Mouse (Mus musculus) MEL (cell line): Measurements from ENCODE around the gene Ino80d. TPM values are rescaled to one million over a fixed set of nuclear protein-coding genes. Genes with fewer than 3 reads are reported as not detected.

ENCODE experiments used
- DNase-seq: peaks from one replicate; pipeline ENCODE4 v3.0.0; 2011; ENCODE audit warnings: low read depth, low spot score
- H3K27ac ChIP-seq: 2 replicates; pipeline ENCODE4 v1.5.1; 2012; ENCODE audit warnings: low read depth, mild to moderate bottlenecking, control low read depth, low read length, moderate library complexity; ENCODE audit not compliant: control insufficient read depth
- H3K27me3 ChIP-seq, 2 experiments: fragments of 150-350 bp in 1 of 2; sonication (generic) in 1 of 2; 2 replicates each; pipeline ENCODE4 v1.6.1; 2012; ENCODE audit warnings: low read length in 2 of 2, mild to moderate bottlenecking in 2 of 2, improper control_type of control experiment in 1 of 2, moderate library complexity in 1 of 2; ENCODE audit not compliant: insufficient read depth in 2 of 2, control insufficient read depth in 1 of 2
- H3K36me3 ChIP-seq, 2 experiments: 2 replicates each; pipeline ENCODE4 v1.6.1; 2012 to 2014; ENCODE audit warnings: low read length in 2 of 2, improper control_type of control experiment in 1 of 2, inconsistent platforms in 1 of 2, mild to moderate bottlenecking in 1 of 2; ENCODE audit not compliant: insufficient read depth in 2 of 2, control insufficient read depth in 1 of 2
- H3K4me1 ChIP-seq, 2 experiments: fragments of 150-350 bp in 1 of 2; sonication (generic) in 1 of 2; 2 replicates each; pipeline ENCODE4 v1.6.1; 2012; ENCODE audit warnings: low read length in 2 of 2, improper control_type of control experiment in 1 of 2, mild to moderate bottlenecking in 1 of 2; ENCODE audit not compliant: insufficient read depth in 2 of 2, control insufficient read depth in 1 of 2
- H3K4me3 ChIP-seq, 2 experiments: fragments of 150-350 bp in 1 of 2; sonication (generic) in 1 of 2; 2 replicates each; pipeline ENCODE4 v1.5.1; 2012; ENCODE audit warnings: low read depth in 2 of 2, low read length in 2 of 2, mild to moderate bottlenecking in 2 of 2, moderate library complexity in 2 of 2, control low read depth in 1 of 2, improper control_type of control experiment in 1 of 2; ENCODE audit not compliant: control insufficient read depth in 1 of 2, insufficient read depth in 1 of 2
- H3K79me2 ChIP-seq: 2 replicates; pipeline ENCODE4 v1.6.1; 2012; ENCODE audit warnings: mild to moderate bottlenecking, low read length, moderate library complexity; ENCODE audit not compliant: control insufficient read depth, poor library complexity, insufficient read depth
- H3K9ac ChIP-seq: 2 replicates; pipeline ENCODE4 v1.6.1; 2012; ENCODE audit warnings: low read depth, mild to moderate bottlenecking, control low read depth, low read length, moderate library complexity; ENCODE audit not compliant: control insufficient read depth, poor library complexity, severe bottlenecking
- H3K9me3 ChIP-seq: fragments of 150-350 bp; sonication (generic); replicated peaks from 2 replicates; pipeline ENCODE4 v1.6.1; 2012; ENCODE audit warnings: mild to moderate bottlenecking, low read length, improper control_type of control experiment, moderate library complexity; ENCODE audit not compliant: insufficient read depth
- BHLHE40 ChIP-seq: IDR thresholded peaks from 2 replicates; pipeline ENCODE4 v1.6.1; 2012; ENCODE audit warnings: low read depth, mild to moderate bottlenecking, inconsistent platforms, low read length, improper control_type of control experiment, borderline replicate concordance
- CHD2 ChIP-seq: IDR thresholded peaks from 2 replicates; pipeline ENCODE4 v1.6.1; 2011; ENCODE audit warnings: low read length, improper control_type of control experiment
- GABPA ChIP-seq: IDR thresholded peaks from 2 replicates; pipeline ENCODE4 v1.6.1; 2012; ENCODE audit warnings: low read depth, mild to moderate bottlenecking, inconsistent platforms, low read length, improper control_type of control experiment, moderate library complexity
- GATA1 ChIP-seq: IDR thresholded peaks from 2 replicates; pipeline ENCODE4 v1.6.1; 2011; ENCODE audit warnings: low read depth, low read length, improper control_type of control experiment
- MAX ChIP-seq: IDR thresholded peaks from 2 replicates; pipeline ENCODE4 v1.6.1; 2011; ENCODE audit warnings: low read length, improper control_type of control experiment
- MAZ ChIP-seq: IDR thresholded peaks from 2 replicates; pipeline ENCODE4 v1.6.1; 2012; ENCODE audit warnings: low read depth, mild to moderate bottlenecking, inconsistent platforms, low read length, improper control_type of control experiment
- MEF2A ChIP-seq: IDR thresholded peaks from 2 replicates; pipeline ENCODE4 v1.6.1; 2014; ENCODE audit warnings: low read depth, mild to moderate bottlenecking, inconsistent platforms, low read length, improper control_type of control experiment; ENCODE audit not compliant: poor library complexity, insufficient replicate concordance, severe bottlenecking; ENCODE audit errors: extremely low read depth
- POLR2A ChIP-seq, 2 experiments: IDR thresholded peaks; 2 replicates each; pipeline ENCODE4 v1.6.1; 2011 to 2012; ENCODE audit warnings: low read length in 2 of 2, mild to moderate bottlenecking in 2 of 2, control low read depth in 1 of 2, improper control_type of control experiment in 1 of 2, low read depth in 1 of 2, moderate library complexity in 1 of 2; ENCODE audit not compliant: control insufficient read depth in 1 of 2, insufficient read depth in 1 of 2, poor library complexity in 1 of 2
- POLR2AphosphoS2 ChIP-seq: IDR thresholded peaks from 2 replicates; pipeline ENCODE4 v1.6.1; 2011; ENCODE audit warnings: low read length, improper control_type of control experiment
- RCOR1 ChIP-seq: IDR thresholded peaks from 2 replicates; pipeline ENCODE4 v1.6.1; 2012; ENCODE audit warnings: low read depth, mild to moderate bottlenecking, inconsistent platforms, low read length, improper control_type of control experiment
- TBP ChIP-seq: IDR thresholded peaks from 2 replicates; pipeline ENCODE4 v1.8.0; 2011; ENCODE audit warnings: low read depth, low read length, improper control_type of control experiment
- UBTF ChIP-seq: IDR thresholded peaks from 2 replicates; pipeline ENCODE4 v1.6.1; 2012; ENCODE audit warnings: low read depth, mild to moderate bottlenecking, inconsistent platforms, low read length, improper control_type of control experiment, moderate library complexity, borderline replicate concordance; ENCODE audit not compliant: insufficient read depth
- USF2 ChIP-seq, 2 experiments: IDR thresholded peaks; 2 replicates each; pipeline ENCODE4 v1.6.1; 2011 to 2012; ENCODE audit warnings: improper control_type of control experiment in 2 of 2, low read length in 2 of 2, borderline replicate concordance in 1 of 2, inconsistent platforms in 1 of 2, low read depth in 1 of 2, mild to moderate bottlenecking in 1 of 2; ENCODE audit not compliant: insufficient read depth in 1 of 2
- ZC3H11A ChIP-seq: IDR thresholded peaks from 2 replicates; pipeline ENCODE4 v1.6.1; 2012; ENCODE audit warnings: low read depth, mild to moderate bottlenecking, inconsistent platforms, low read length, improper control_type of control experiment
- ZMIZ1 ChIP-seq: IDR thresholded peaks from 2 replicates; pipeline ENCODE4 v1.6.1; 2012; ENCODE audit warnings: low read depth, mild to moderate bottlenecking, inconsistent platforms, low read length, improper control_type of control experiment, moderate library complexity
- ZNF384 ChIP-seq: IDR thresholded peaks from 2 replicates; pipeline ENCODE4 v1.6.1; 2012; ENCODE audit warnings: low read depth, mild to moderate bottlenecking, inconsistent platforms, low read length, improper control_type of control experiment
- polyA plus RNA-seq, 2 experiments: library from polyadenylated mRNA; stranded (reverse) in 1 of 2; unstranded in 1 of 2; fragments of >175 nt in 1 of 2; fragments of >200 nt in 1 of 2; gene quantifications; 2 replicates each; pipeline versions ENCODE4 v1.2.1 to v1.2.4; 2012; ENCODE audit warnings: low replicate concordance in 2 of 2, low read depth in 1 of 2; ENCODE audit not compliant: insufficient read length in 2 of 2, insufficient read depth in 1 of 2, missing spikeins in 1 of 2
- total RNA-seq: library from RNA; depleted of rRNA; stranded (reverse); fragments of 300-350 nt; gene quantifications from 2 replicates; pipeline ENCODE4 v1.2.3, GENCODE M21; 2012

Ino80d gene
- total and polyA plus RNA-seq, 3 experiments, result 4.0 to 5.8 TPM; not detected in 1

DNA sequence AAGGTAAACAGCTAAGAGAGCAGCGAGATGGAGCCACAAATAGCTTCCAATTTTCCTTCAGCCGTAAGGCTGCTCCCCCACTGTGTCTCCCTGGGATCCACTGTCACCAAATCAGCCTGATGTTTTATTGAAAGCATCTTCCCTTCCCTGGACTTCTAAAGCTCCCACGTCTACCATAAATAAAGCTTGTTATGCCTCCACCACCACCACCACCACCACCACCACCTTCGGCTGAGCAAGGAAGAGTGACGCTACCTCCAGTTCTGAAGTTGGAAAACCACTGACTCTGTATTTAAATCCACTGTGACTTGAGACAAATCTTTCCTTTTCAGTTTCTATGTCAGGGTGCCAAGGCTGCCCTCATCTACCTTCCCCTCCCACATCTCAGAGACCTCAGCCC is 167.5 kb downstream of the Ino80d start:
- H3K27ac ChIP-seq, result no peak overlapping the region
- TF ChIP-seq RCOR1 (no peak), MAZ (no peak), BHLHE40 (no peak), MAX (no peak), MEF2A (no peak), POLR2A (IDR thresholded peaks at IDR 0.05; ENCODE audit: control insufficient read depth in 1 of 2, insufficient read depth in 1 of 2, low read depth in 1 of 2, low read length in 2 of 2, poor library complexity in 1 of 2) (no peak), ZC3H11A (no peak), TBP (no peak), ZNF384 (no peak), ZMIZ1 (no peak), CHD2 (no peak), GATA1 (no peak), USF2 (IDR thresholded peaks at IDR 0.05; ENCODE audit: borderline replicate concordance in 1 of 2, insufficient read depth in 1 of 2, low read depth in 1 of 2, low read length in 2 of 2) (no peak)
- no peak overlapping the region for H3K4me3 ChIP-seq
- H3K4me1 ChIP-seq, result no peaks in the 10 kb centered on the region
- H3K9me3 ChIP-seq, result no peaks in the 10 kb centered on the region
- no peaks in the 10 kb centered on the region; a peak in 1 of 4 replicates for H3K27me3 ChIP-seq
- H3K36me3 ChIP-seq, result no peaks in the 10 kb centered on the region
- no peak for DNase-seq
- no peak overlapping the region for H3K9ac ChIP-seq
- H3K79me2 ChIP-seq, result no peaks in the 10 kb centered on the region

DNA sequence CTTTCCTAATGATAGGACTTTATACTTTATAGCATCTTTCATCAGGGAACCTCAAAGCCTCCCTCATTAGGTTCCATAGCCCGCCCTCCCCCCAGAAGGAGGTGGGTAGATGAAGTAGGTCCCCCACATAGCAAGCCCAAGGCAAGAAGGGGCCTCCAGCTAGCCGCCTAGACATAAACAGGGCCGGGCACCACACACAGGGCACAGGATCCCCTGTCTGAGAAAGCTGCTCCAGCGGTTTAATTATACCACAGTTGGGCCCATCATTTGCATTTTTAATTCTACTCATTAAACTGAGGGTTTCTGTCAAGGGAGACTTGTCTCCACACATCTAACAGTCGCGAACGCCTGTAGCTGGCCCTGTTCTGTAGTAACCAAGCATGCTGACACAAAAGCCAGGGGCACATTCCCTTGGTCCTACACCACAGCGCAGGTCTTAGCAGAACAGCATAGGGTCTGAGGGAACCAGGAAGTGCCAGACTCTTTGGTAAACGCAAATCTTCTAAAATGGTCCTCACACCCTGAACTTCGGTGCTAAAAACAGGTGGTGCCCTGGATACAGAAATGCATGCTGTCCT is 179.6 kb downstream of the Ino80d start:
- no peaks in the 10 kb centered on the region for H3K79me2 ChIP-seq
- no peaks in the 10 kb centered on the region for H3K36me3 ChIP-seq
- no peaks in the 10 kb centered on the region for H3K4me1 ChIP-seq
- no peak overlapping the region for H3K27ac ChIP-seq
- no peaks in the 10 kb centered on the region for H3K9me3 ChIP-seq
- no peak overlapping the region for H3K9ac ChIP-seq
- DNase-seq, result no peak
- H3K27me3 ChIP-seq, result no peaks in the 10 kb centered on the region
- no peak for TF ChIP-seq MEF2A
- no peak for TF ChIP-seq ZMIZ1
- TF ChIP-seq CHD2, result no peak
- TF ChIP-seq USF2 (IDR thresholded peaks at IDR 0.05; ENCODE audit: borderline replicate concordance in 1 of 2, insufficient read depth in 1 of 2, low read depth in 1 of 2, low read length in 2 of 2), result no peak
- TF ChIP-seq POLR2AphosphoS2, result no peak
- no peak for TF ChIP-seq MAZ
- TF ChIP-seq GABPA, result no peak
- TF ChIP-seq UBTF, result no peak
- H3K4me3 ChIP-seq, result no peak overlapping the region
